Mouse (Mus musculus) common myeloid progenitor, adult 5-6 weeks (primary cell): ENCODE results near the gene Gprin2. TPM values are rescaled to one million over a fixed set of nuclear protein-coding genes. Genes with fewer than 3 reads are reported as not detected.

Source experiments
- total RNA-seq: library from RNA; stranded (forward); fragments of 200-1000, 187-1606 nt; gene quantifications from 2 replicates; pipeline ENCODE4 v1.2.3, GENCODE M21; 2017

Gprin2 gene
- total RNA-seq, 1 experiment from 2014 or later = not detected

Other genes starting within 250 kb of the Gprin2 start
- not detected in 2 replicates for gene Rbp3, start 247.7 kb downstream of the Gprin2 start, total RNA-seq
- 0.15 TPM in 1 of 2 replicates, not detected in the other for gene Zfp488, start 222.9 kb downstream of the Gprin2 start, total RNA-seq
- not detected in 2 replicates for gene Gm30083, start 186.5 kb downstream of the Gprin2 start, total RNA-seq
- gene Gm5460, start 184.9 kb downstream of the Gprin2 start, total RNA-seq = not detected in 2 replicates
- gene Antxrl, start 148.9 kb downstream of the Gprin2 start, total RNA-seq = not detected in 2 replicates
- gene Anxa8, start 115.7 kb downstream of the Gprin2 start, total RNA-seq = not detected in 2 replicates
- gene A630023A22Rik, start 98.9 kb downstream of the Gprin2 start, total RNA-seq = not detected in 2 replicates
- gene Npy4r, start 49.2 kb downstream of the Gprin2 start, total RNA-seq = not detected in 2 replicates
- not detected in 2 replicates for gene Syt15, start 17.9 kb upstream of the Gprin2 start, total RNA-seq
- gene Shld2, start 108.8 kb upstream of the Gprin2 start, total RNA-seq = 17.1 and 19.9 TPM in 2 replicates
- 124 and 148 TPM in 2 replicates for gene Glud1, start 109.1 kb upstream of the Gprin2 start, total RNA-seq
- gene Fam25c, start 153.8 kb upstream of the Gprin2 start, total RNA-seq = not detected in 2 replicates
- not detected in 2 replicates for gene Sncg, start 173.1 kb upstream of the Gprin2 start, total RNA-seq
- gene Mmrn2, start 173.8 kb upstream of the Gprin2 start, total RNA-seq = not detected in 2 replicates